Mouse (Mus musculus) forebrain, embryonic 10.5 days (tissue): ENCODE measurements around the gene Ppm1a. TPM values are rescaled to one million over a fixed set of nuclear protein-coding genes. Genes with fewer than 3 reads are reported as not detected.

Experiments
- DNase-seq: peaks from one replicate; pipeline ENCODE4 v3.0.0-alpha.2; 2017; ENCODE audit warnings: low spot score; ENCODE audit errors: extremely low spot score
- H3K27ac ChIP-seq: fragments of 300-500 bp; sonication (generic); 2 replicates; pipeline ENCODE4 v1.5.1; 2016; ENCODE audit warnings: mild to moderate bottlenecking
- H3K27me3 ChIP-seq: fragments of 300-500 bp; sonication (generic); 2 replicates; pipeline ENCODE4 v1.6.1; 2016; ENCODE audit warnings: mild to moderate bottlenecking; ENCODE audit not compliant: poor library complexity, severe bottlenecking
- H3K36me3 ChIP-seq: fragments of 300-500 bp; sonication (generic); replicated peaks from 2 replicates; pipeline ENCODE4 v1.6.1; 2016; ENCODE audit warnings: mild to moderate bottlenecking, moderate library complexity
- H3K4me1 ChIP-seq: fragments of 300-500 bp; sonication (generic); 2 replicates; pipeline ENCODE4 v1.6.1; 2016
- H3K4me3 ChIP-seq: fragments of 300-500 bp; sonication (generic); 2 replicates; pipeline ENCODE4 v1.5.1; 2016; ENCODE audit warnings: mild to moderate bottlenecking, moderate library complexity
- H3K9me3 ChIP-seq: fragments of 300-500 bp; sonication (generic); 2 replicates; pipeline ENCODE4 v1.6.1; 2016; ENCODE audit warnings: mild to moderate bottlenecking, moderate library complexity
- WGBS: fragments of 180-500 bp; shearing (Covaris S2); methylation state at CpG from one replicate; pipeline ENCODE4 v1.1.7; 2016; 5-methylcytosine and 5-hydroxymethylcytosine counted together
- polyA plus RNA-seq: library from polyadenylated mRNA; unstranded; fragments of >200 nt; fragmentation: Nextera tagmentation; extraction: Ambion mirVana; gene quantifications from 2 replicates; pipeline ENCODE4 v1.2.1, GENCODE M21; 2016

Gene Ppm1a
- polyA plus RNA-seq, 1 experiment from 2014 or later, result 32.8 TPM

DNA sequence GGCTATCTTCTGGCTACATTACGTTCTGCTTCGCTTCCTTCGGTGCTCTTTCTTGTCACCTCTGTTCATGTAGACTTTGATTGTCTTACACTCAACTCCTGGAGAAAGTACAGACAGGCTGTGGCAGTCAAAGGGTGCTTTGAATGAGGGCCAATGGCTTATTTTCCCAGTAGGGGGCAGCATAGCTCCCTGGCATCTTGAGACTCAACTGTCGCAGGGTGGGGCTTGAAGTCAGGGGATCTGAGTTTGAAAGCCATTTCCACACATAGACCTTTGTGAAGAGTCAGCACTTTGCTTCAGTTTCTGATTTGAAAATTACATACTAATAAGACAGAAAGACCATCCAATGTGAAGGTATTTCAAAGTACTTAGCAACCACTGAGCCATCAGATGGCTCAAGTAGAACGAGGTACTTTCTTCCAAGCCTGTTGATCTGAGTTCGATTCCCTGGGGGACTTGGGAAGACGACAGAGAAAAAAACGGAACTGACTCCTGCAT lies 78.3 kb downstream of the Ppm1a start:
- no peak for DNase-seq
- WGBS, result 85% methylated on average over 8 of the region's 8 CpGs

DNA sequence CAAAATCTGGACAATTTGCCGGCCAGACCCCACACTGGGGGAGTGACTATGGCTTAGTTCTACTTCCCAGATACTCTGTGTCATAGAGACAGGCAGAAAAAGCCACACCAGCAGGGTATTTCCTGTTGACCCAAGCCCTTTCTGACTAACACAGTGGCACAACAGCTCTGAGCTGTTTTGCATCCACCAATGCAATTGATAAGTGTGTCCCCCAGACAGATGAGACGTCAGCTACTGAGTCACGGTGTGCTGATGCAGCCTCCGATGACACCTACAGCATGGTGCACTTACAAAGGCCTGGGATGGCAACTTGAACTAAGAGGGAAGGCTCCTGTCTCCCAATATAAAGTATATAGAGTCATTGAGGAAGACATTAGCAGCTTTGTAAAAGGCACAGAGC lies 80.0 kb downstream of the Ppm1a start:
- WGBS, result 83% methylated on average over 4 of the region's 4 CpGs
- H3K27me3 ChIP-seq, result peaks cover 61% of the 10 kb centered on the region

More for the DNA sequence above, 78.3 kb downstream of the Ppm1a start:
- Histone ChIP-seq H3K27ac (no peak overlapping the region), H3K27me3 (peaks cover 72% of the 10 kb centered on the region), H3K4me3 (no peak overlapping the region), H3K36me3 (no peaks in the 10 kb centered on the region), H3K9me3 (no peaks in the 10 kb centered on the region; the same call in 1 of the 2 replicates), H3K4me1 (peaks cover 7% of the 10 kb centered on the region)

DNA sequence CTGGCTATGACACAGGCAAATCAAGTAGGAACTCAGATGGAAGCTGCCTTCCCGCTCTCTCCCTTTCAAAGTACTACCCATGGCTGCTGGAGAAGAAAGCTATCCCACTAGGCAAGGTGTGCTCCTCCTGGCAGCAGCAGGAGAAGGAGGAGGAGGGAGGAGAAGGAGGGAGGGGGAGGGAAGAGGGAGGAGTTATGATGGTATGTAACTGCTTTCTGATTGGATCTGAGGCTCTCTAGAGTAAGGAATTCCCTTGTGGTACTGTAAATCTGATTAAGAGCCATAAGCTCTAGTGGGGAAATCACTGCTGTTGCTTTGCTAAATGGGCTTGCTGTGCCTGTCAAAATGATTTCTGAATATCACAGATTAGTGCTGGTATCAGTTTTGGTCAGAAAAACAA lies 84.2 kb downstream of the Ppm1a start:
- Histone ChIP-seq H3K27me3 (peaks cover 52% of the 10 kb centered on the region), H3K4me3 (no peak overlapping the region), H3K4me1 (peaks cover 13% of the 10 kb centered on the region), H3K27ac (no peak overlapping the region), H3K9me3 (peaks cover 8% of the 10 kb centered on the region), H3K36me3 (no peaks in the 10 kb centered on the region)
- DNase-seq, result no peak
- WGBS, result 86% methylated on average over 1 of the region's 1 CpGs

More for the DNA sequence above, 80.0 kb downstream of the Ppm1a start:
- H3K4me3 ChIP-seq, result no peak overlapping the region
- H3K9me3 ChIP-seq, result peaks cover 6% of the 10 kb centered on the region
- no peak for DNase-seq
- no peaks in the 10 kb centered on the region for H3K4me1 ChIP-seq
- no peaks in the 10 kb centered on the region for H3K36me3 ChIP-seq
- no peak overlapping the region for H3K27ac ChIP-seq

DNA sequence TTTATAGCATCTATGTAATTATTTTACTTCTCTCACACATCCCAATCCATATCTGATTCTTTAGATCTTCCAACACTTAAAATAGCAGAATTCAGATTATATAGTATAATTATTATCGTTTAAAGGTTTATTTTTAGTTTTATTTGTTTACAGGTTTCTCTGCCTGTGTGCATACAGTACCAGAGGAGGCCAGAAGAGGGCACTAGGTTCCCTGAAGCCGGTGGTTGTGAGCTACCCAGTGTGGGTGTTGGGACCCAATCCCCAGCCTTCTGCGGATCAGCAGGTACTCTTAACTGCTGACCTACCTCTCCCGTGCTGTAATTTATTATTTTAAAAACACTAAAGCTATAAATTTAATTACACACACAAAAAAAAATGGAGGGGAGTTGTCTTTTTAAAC lies 85.9 kb downstream of the Ppm1a start:
- Histone ChIP-seq H3K27me3 (peaks cover 55% of the 10 kb centered on the region), H3K36me3 (no peaks in the 10 kb centered on the region), H3K27ac (no peak overlapping the region), H3K9me3 (peaks cover 8% of the 10 kb centered on the region), H3K4me3 (no peak overlapping the region), H3K4me1 (peaks cover 13% of the 10 kb centered on the region)
- DNase-seq, result no peak
- WGBS, result 93% methylated on average over 4 of the region's 4 CpGs

DNA sequence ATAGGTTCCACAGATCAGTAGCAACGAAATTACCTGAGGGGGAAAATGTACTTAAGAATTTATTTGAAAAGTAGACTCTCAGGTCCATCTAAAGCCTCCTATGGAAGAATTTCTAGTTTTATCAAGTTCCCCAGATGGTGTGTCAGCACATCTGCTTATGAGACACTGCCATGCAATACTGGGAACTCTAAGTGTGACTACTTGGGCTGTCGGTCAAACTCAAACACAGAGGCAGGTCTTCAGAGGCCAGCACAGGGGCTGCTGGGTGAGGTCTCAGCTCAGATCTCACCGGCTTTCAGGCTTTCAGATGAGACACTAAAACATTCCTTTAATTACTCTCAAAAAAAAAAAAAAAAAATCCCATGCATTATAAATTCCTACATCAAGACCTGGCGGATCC lies 86.3 kb downstream of the Ppm1a start:
- Histone ChIP-seq H3K36me3 (no peaks in the 10 kb centered on the region), H3K27me3 (peaks cover 60% of the 10 kb centered on the region), H3K27ac (peak overlapping the region; percentile 83; the same call in 1 of the 2 replicates), H3K9me3 (peaks cover 8% of the 10 kb centered on the region), H3K4me1 (peaks cover 13% of the 10 kb centered on the region), H3K4me3 (0 out of 2 replicates have a peak overlapping the region, but pooled peaks have one; percentile 38)
- 90% methylated on average over 4 of the region's 4 CpGs for WGBS
- no peak for DNase-seq

DNA sequence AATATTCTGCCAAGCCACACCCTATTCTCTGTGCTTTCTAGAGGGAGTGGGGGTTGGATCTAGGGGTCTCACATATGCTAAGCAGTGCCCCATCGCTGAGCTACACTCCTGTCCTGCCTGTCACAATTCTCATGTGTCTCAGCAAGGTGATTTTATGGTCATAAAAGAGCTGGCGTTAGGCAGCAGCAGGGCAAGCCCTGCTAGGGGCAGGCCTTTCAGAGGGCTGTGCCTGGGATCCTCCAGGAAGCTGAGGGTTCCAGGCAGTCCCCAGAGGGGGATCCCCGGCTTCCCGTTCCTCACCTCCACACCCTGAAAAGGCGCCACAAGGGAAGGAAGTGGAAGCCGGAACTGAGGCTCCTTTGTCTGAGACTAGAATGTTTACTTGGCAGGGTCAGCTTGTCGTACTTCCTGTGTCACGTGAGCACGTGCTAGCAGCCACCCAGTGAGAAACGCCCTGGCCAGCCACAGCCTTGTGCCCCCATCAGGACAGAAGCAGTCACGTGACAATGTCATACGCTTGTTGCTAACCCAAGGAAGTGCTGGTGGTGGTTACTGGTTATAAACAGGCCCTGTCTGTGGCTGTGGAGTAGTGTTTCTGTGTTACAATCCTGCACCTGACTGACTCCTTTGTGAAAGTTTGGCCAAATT lies 86.8 kb downstream of the Ppm1a start:
- H3K36me3 ChIP-seq, result no peaks in the 10 kb centered on the region
- DNase-seq, result peak; percentile 66
- H3K27ac ChIP-seq, result peak overlapping the region; percentile 83
- peaks cover 65% of the 10 kb centered on the region for H3K27me3 ChIP-seq
- peaks cover 8% of the 10 kb centered on the region for H3K9me3 ChIP-seq
- WGBS, result 25% methylated on average over 12 of the region's 12 CpGs
- peak overlapping the region; percentile 38 for H3K4me3 ChIP-seq
- H3K4me1 ChIP-seq, result peaks cover 13% of the 10 kb centered on the region

DNA sequence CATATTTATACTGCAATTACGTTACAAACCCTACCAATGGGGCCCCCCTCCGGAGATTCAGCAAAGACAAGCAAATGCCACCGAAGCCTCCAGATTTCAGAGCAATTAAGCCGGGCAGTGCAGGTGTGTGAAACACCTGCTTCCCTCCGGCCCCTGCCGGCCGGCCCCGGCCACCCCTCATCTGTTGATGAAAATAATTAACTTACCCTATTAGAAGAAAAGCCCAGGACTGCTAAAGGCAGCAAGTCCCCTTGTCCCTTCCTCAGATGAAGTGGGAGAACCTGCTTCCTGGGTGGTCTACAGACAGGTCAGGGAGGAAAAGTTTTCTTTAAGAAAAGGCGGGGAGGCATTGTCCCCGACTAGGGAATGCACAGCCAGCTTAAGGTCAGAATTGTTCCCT lies 88.7 kb downstream of the Ppm1a start:
- Histone ChIP-seq H3K36me3 (no peaks in the 10 kb centered on the region), H3K27ac (no peak overlapping the region), H3K4me3 (no peak overlapping the region), H3K27me3 (peaks cover 83% of the 10 kb centered on the region), H3K4me1 (peaks cover 13% of the 10 kb centered on the region), H3K9me3 (peaks cover 8% of the 10 kb centered on the region)
- DNase-seq, result no peak
- 18% methylated on average over 10 of the region's 10 CpGs for WGBS

DNA sequence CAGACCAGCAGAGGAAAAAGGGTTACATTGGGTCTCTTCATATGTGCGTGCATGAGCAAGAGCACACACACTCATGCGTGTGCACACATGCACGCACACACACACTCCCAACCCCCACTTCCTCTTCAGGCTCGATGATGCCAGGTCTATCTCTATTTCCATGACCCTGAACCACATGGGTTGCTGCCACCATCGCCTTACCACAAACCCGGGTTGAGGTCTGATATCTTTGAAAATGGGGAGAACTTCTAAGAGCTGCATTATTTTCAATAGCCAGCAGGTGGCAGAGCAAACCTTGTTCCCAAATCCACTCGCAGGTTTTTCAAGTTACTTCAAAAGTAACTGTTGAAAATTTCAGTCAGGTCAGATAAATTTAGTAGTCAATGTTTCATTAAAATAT lies 90.5 kb downstream of the Ppm1a start:
- Histone ChIP-seq H3K4me1 (peaks cover 21% of the 10 kb centered on the region), H3K9me3 (no peaks in the 10 kb centered on the region), H3K27me3 (peaks cover 93% of the 10 kb centered on the region), H3K36me3 (no peaks in the 10 kb centered on the region), H3K27ac (no peak overlapping the region), H3K4me3 (no peak overlapping the region)
- 28% methylated on average over 7 of the region's 7 CpGs for WGBS
- no peak for DNase-seq

Other genes starting within 250 kb of the Ppm1a start
- gene Pcnx4, start 221.1 kb upstream of the Ppm1a start, polyA plus RNA-seq, result 13.4 and 14.4 TPM in 2 replicates
- not detected in 2 replicates for gene Gm4756, start 107.8 kb upstream of the Ppm1a start, polyA plus RNA-seq
- gene Dhrs7, start 92.5 kb upstream of the Ppm1a start, polyA plus RNA-seq, result 6.3 and 6.6 TPM in 2 replicates
- 3.2 and 8.0 TPM in 2 replicates for gene Six6, start 182.4 kb downstream of the Ppm1a start, polyA plus RNA-seq
- gene 4930447C04Rik, start 183.3 kb downstream of the Ppm1a start, polyA plus RNA-seq, result 2.6 and 3.8 TPM in 2 replicates